Mouse (Mus musculus) left cerebral cortex, postnatal 10 days (tissue): Measurements from ENCODE around the gene Cpm. TPM values are rescaled to one million over a fixed set of nuclear protein-coding genes. Genes with fewer than 3 reads are reported as not detected.
"Not testable (repeated sequence)": the region's sequence is repeated elsewhere in the genome, so short reads cannot be mapped to it uniquely, and the experiment has no call there.

Experiments used
- DNase-seq, 2 experiments: peaks; one replicate each; pipeline ENCODE4 v3.0.0; 2021 to 2022; ENCODE audit warnings: low spot score in 2 of 2, mixed read lengths in 1 of 2; ENCODE audit errors: extremely low spot score in 1 of 2
- intact Hi-C: fragments of 180-260 bp; cut with DNase I; formaldehyde crosslinking; loops from one replicate; pipeline ENCODE4 v1.15.1; 2025
- total RNA-seq, 2 experiments: library from RNA; stranded (reverse); gene quantifications; 2 replicates each; pipeline ENCODE4 v1.2.3; 2021

Gene Cpm
- total RNA-seq, 2 experiments from 2014 or later, result 2.0 to 3.3 TPM

DNA sequence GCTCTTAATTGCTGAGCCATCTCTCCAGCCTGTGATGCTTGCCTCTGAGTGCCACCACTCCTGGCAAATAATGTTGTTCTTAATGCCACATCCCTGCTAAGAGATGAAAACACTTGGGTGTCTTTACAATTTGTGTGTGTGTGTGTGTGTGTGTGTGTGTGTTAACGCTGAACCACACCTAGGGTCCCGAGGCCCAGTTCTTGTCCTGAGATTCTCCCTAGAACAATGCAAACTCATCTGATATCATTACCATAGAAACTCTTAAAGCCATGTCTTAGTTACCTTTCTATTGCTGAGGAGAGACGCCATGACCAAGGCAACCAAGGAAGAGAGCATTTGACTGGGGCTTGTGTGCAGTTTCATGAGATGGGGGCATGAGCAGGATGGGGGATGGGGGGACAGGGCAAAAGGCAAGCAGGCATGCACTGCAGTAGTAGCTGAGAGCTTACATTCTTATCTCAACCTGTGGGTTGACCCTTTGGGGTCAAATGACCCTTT, 84.8 kb downstream of the Cpm start:
- no peak for DNase-seq
- intact Hi-C loops, result no loop called here

DNA sequence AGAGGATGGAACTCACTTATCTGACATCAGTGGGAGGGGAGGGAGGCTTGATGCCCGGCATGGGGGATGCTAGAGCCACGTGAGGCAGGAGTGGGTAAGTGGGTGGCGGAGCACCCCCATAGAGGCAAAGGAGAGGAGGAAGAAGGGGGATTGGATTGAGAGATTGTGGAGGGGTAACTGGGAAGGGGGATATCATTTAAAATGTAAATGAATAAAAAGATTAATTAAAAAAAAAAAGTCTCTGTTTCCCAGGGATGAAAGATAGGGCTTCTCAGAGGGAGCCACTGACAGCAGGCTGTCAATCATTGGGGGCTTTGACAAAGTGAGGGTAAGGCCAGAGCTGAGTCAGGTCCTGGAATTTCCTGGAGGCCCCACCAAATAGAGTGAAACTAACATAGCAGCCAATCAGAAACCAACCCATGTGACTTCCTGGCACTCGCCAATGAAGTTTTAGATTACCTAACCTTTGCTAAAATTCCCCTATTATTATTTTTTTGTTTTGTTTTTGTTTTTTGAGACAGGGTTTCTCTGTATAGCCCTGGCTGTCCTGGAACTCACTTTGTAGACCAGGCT, 85.7 kb downstream of the Cpm start:
- no peak for DNase-seq
- intact Hi-C loops, result no loop called here

DNA sequence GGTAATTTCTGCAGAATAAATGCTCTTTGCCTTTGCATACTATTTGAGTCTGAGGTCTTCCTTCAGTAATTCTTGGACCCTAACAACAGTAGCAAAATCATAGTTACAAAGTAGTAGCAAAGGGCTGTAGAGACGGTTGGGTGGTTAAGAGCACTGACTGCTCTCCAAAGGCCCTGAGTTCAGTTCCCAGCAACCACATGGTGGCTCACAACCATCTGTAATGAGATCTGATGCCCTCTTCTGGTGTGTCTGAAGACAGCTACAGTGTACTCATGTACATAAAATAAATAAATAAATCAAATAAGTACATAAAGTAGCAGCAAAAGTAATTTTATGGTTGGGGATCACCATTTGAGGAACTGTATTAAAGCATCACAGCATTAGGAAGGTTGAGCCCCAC, 86.4 kb downstream of the Cpm start:
- intact Hi-C loops, DNase-seq: not testable (repeated sequence)

DNA sequence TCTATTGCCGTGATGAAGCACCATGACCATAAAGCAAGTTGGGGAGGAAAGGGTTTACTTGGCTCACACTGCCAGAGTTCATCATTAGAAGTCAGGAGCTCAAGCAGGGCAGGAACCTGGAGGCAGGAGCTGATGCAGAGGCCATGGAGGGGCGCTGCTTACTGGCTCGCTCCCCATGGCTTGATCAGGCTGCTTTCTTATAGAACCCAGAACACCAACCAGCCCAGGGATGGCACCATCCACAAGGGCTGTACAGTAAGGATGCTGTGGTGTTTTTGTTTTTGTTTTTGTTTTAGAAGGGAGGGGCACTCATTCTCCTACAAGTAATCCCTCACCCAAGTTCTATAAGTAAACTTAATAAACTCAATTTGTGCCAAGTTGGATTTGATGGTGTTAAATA, 87.4 kb downstream of the Cpm start:
- no peak for DNase-seq
- intact Hi-C loops, result no loop called here

DNA sequence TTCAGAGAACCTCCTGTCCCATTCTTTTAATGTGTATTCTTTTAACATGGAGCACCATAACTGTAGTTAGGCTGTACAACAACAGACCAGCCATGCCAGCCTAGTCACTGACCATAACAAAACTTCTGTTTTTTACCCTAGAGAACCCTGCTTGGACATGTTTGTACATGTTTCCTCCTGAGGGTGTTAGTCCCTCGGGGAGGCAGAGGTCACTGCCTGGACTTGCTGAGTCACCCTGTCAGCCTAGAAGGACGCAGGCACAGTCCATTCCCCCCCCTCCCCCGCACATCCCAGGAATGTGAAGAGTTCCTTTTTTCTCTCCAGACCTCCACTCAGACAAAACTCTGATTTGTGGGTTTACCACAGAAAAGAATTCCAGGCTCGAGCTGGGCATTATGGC, 88.3 kb downstream of the Cpm start:
- intact Hi-C loops, result no loop called here
- peak in 1 of 2 experiments; percentile 59 for DNase-seq

DNA sequence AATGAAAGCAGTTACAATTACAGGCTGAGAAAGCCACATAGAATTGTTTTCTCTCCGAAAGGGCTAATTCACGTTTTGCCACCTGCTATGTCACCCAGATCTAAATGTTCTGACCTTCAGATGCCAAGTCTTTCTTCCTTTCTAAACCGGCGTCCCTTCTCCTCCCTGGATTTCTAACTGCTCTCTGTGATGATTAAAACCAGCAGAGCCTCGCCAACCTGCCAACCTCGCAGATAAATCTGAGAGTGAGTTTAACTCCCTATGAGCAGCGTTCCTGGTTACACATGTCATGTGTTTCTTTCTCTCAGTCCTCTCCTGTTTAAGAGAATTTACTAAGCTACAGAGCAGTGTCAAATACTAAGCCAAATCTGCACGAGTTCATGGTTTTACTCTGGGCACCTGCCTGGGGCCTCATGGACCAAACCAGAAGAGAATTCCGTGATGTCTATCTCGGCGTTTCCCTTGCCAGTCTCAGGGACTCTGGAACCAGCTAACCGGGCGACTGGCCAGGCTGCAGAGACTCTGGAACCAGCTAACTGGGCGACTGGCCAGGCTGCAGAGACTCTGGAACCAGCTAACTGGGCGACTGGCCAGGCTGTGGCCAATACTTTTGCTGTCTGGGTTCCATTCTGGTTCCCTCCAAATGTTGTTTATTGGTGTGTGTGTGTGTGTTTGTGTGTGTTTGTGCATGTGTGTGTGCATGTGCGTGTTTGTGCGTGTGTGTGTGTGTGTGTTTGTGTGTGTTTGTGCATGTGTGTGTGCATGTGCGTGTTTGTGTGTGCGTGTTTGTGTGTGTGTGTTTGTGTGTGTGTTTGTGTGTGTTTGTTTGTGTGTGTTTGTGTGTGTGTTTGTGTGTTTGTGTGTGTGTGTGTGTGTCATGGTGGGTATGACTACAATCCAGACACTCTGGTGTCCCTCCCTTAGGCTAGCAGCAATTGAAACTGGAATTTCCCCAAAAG, 89.1 kb downstream of the Cpm start:
- intact Hi-C loops, result no loop called here

DNA sequence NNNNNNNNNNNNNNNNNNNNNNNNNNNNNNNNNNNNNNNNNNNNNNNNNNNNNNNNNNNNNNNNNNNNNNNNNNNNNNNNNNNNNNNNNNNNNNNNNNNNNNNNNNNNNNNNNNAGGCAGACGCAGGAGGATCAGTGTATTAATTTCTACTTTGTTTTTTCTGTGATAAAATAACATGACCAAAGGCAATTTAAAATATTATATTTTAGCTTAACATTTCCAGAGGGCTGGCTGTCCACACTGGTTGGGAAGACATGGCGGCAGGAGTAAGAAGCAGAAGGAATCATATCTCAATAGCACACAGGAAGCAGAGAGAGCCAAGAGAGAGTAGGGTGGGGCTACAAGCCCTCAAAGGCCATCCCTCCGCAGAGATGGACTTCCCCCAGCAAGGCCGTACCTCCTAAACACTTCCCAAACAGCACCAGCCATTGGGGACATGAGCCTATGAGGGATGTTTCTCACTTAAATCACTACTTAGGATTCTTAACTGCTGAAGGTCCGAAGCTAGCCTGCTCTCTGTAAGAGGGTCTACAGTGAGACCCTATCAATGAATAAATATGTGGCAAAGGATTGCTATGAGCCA, 94.9 kb downstream of the Cpm start:
- no peak for DNase-seq
- intact Hi-C loops, result no loop called here

More for the DNA sequence above, 89.1 kb downstream of the Cpm start:
- peak in 1 of 2 experiments; percentile 77 for DNase-seq

DNA sequence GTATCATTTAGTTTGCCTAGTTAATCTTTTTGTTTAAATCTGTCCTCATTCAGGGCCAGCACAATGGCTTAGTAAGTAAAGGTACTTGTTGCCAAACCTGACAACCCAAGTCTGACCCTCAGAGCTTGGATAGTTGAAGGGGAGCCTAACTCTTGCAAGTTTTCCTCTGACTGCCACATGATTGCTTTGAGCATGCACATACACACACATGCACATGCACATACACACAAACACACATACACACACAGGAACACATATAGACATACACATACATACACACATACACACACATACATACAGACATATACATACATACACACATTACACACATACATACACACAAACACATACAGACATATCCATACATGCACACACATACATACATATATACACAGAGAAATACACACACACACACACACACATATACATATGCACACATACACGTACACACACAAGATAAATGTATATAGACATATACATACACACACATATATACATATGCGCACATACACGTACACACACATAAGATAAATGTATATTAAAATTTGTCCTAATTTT, 95.6 kb downstream of the Cpm start:
- no peak for DNase-seq
- intact Hi-C loops, result no loop called here

DNA sequence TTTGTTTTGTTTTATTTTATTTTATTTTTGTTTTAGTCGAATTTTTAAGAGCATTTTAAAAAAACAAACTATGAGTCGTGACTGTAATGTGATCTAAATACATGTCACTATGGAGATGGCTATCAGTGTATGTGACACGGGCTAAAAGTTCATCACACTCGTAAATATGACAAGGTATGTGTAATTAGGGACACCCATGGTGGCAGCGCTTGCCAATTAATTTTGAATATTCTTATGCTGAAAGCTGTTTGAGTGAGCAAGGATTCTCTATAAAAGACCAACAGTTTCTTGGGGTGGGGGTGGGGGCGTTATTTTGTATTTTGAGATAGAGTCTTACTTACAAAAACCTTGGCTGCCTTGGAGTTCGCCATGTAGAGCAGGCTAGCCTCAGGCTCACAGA, 96.4 kb downstream of the Cpm start:
- intact Hi-C loops, result no loop called here
- no peak for DNase-seq

DNA sequence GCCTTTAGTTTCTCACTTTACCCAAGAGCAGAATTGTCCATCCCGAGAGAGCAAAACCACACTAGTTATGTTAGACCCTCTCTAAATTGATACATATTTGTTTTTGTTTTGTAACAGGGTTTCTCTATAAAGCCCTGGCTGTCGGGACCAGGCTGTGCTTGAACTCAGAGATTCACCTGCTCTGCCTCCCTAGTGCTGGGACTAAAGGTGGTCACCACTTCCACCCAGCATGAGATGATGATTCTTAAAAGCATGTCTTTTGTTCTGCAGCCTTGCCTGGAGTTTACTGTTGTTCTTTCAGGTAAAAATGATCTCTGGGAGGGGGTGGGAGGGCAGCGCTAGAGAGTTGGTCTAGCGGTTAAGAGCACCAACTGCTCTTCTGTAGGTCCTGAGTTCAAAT, 97.0 kb downstream of the Cpm start:
- intact Hi-C loops, result no loop called here
- no peak for DNase-seq

DNA sequence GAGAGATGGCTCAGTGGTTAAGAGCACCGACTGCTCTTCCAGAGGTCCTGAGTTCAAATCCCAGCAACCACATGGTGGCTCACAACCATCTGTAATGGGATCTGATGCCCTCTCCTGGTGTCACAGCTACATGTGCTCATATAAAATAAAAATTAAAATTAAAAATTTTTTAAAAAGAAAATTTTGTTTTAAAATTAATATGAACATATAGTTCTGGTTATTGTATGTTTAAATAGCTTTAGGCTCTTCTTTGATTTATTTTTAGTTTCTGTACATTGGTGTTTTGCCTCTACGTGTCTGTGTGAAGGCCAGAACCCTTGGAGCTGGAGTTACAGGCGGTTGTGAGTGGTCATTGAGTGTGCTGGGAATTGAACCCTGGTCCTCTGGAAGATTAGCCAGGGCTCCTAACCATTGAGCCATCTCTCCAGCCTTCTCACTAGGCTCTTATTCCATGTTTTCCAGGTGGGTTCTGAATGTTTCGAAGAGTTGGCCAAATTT, 97.6 kb downstream of the Cpm start:
- intact Hi-C loops, result no loop called here
- DNase-seq, result no peak

DNA sequence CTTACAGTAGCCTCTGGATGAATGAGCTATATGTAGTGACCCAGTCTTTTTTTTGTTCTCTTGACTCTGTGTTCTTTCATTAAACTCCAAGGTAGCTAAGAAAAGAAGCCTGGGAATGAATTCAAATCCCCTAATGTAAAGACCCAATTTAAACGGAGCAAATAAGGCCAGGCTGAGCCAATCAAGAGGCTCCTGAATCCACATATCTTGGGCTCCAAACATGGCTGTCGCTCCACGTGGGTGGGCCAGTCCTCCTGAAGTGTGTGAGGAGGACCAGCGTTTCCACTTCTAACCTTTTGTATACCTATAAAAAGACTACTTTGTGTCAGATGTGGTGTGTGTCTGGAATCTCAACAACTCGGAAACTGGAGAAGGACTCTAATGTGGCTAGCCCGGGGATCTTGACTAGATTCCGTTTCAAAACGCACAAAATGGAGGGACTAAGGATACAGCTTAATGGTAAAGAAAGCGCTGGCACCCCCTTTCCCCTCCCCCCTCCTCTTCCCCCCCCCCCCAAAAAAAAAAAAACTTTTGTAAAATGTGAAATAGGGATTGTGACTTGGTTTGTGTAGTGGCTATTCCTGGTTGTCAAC, 98.3 kb downstream of the Cpm start:
- intact Hi-C loops, result no loop called here
- DNase-seq, result no peak

DNA sequence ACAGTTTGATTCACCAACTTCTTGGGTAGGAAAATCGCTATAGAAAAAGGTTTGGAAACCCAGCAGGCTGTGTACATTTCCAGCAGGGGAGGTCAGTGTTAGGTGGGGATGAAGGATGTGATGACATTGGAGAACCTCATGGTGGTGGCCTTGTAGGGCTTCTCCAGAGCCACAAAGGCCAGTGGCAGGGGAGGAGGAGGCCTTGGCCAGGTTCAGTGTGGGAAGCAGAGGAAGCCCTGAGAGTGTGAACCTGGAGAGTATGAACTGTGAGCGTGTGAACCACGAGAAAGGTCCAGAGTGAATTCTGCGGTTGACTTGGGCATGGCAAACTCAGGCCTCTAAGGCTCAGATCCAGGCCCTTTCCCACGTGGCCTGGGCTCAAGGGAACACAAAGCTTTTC, 99.3 kb downstream of the Cpm start:
- DNase-seq, result no peak
- intact Hi-C loops, result no loop called here

DNA sequence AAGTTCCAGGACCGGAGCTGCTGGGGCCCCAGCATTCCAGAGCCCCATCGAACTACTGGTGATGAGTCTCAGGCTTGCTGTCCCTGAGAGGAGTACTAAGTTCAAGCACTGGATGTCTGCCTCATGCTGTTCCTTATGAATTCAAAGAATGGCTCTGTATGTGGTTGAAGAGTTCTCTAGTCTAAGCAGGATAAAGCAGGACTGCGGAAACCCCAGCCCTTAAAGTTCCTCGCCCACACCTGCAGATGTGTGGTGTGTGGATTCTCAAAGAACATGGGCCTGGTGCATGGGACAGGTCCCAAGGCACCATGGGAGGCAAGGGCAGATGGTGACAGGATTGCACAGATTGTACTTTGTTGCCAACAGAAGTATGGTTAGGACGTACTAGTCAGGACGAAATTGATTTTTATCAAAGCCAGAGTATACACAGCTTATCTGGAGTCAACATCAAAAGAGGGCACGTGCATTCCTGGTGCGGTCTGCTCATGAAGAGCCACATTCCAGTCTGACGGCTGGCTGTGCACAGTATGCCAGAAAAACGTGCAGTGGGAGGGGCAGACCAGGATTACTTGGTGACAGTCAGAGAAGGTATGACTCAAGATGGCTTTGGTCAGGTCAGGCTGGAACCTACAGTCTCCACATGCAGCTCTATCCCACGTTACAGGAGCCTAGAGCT, 100.0 kb downstream of the Cpm start:
- no peak for DNase-seq
- intact Hi-C loops, result no loop called here

DNA sequence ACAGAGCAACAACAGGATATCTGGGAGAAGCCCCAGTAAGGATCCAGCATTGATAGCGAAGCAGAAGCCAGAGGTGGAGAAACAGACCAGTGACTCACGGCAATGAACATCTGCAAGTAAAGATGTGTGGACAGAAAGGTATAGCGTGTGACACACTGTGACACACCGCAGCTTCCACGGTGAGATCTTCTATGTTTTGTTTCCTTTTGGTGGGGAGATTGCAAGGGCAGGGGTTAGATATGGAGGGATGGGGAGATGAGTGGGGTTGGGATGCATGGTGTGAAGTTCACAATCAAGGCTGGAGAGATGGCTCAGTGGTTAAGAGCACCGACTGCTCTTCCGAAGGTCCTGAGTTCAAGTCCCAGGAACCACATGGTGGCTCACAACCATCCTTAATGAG, 100.8 kb downstream of the Cpm start:
- no peak for DNase-seq
- intact Hi-C loops, result no loop called here

DNA sequence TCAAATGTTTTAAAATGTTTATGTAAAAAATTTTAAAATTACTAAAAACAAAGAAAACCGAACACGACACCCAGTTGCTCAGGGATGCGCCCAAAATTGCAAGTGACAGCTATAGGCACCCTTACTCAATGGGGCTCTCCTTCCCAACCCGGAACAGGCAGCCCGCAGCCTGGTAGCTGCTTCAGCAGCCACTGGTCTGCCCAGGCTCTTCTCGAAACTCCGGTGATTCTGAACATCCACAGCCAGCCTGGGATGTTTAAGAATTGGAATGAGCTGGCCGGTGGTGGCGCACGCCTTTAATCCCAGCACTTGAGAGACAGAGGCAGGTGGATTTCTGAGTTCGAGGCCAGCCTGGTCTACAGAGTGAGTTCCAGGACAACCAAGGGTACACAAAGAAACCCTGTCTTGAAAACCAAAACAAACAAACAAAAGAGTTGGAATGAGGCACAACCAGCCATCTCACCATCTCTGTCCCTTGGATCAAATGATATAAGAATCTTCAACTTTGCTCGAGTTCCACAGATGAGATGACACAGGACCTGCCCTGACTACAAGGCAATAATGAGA, 101.4 kb downstream of the Cpm start:
- intact Hi-C loops, result no loop called here
- DNase-seq, result no peak

DNA sequence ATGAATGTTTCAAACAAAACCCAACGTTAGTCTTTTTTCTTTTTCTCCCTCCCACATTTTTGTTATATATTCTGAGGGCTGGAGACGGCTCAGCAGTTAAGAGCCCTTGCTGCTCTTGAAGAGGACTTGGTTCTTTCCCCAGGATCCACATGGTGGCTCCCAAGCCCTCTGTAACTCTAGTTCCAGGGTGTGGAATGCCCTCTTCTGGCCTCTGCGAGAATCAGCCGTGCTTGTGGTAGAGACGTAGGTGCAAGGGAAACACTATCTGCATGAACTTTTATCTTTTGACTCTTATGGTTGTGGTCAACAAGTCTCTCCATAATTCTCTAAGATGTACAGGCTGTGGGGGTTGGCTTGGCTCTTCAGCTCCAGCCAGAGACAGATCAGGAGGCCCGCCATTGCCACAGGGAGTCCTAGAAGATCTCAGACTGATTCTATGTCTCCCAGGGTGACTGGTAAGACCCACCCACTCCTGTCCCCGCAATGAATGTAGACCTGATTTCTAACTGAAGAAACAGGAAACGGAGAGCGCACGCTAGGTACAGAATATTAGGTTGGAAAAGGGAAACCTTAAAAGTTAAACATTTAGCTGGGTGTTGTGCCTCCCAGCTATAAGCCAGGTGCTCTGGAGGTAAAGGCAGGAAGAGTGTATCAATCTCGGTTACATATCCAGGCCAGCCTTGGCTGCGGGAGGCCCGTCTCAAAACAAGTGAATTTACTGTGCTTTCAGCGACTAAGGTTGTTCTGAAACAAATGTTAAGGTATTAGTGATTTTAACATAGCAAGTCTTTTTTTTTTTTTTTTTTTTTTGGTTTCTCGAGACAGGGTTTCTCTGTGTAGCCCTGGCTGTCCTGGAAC, 102.2 kb downstream of the Cpm start:
- intact Hi-C loops, result no loop called here

More for the DNA sequence above, 102.2 kb downstream of the Cpm start:
- peak in 1 of 2 experiments; percentile 52 for DNase-seq
